ENCODE assay signal across 14 mouse cellular contexts in genomic region chr6:36904911-36905310, GRCm38 (mm10).
"Had no signal": no experiment of that assay in that cellular context is flagged by ENCODE, and none has a peak within 500 bp of the region (broad histone marks: within the 10 kb centered on the region; RNA-seq: fewer than 3 reads in every experiment).

No protein-coding gene starts in this region.

- H3K4me2 ChIP-seq: liver, embryonic 12.5 days; lung, embryonic 14.5 days; midbrain, embryonic 11.5 days; neural tube, embryonic 13.5 days had no signal

- H3K27ac ChIP-seq: limb, embryonic 10.5 days; liver, embryonic 12.5 days had no signal

- H3K4me1 ChIP-seq: liver, embryonic 12.5 days had no signal

- H3K4me3 ChIP-seq: limb, embryonic 10.5 days; liver, embryonic 12.5 days; neural tube, embryonic 13.5 days had no signal

- H3K9ac ChIP-seq: liver, embryonic 12.5 days; lung, embryonic 14.5 days; neural tube, embryonic 13.5 days had no signal

- DNase-seq: kidney, postnatal 10 days; kidney, postnatal 4 days; lung, embryonic 14.5 days; lung, postnatal 10 days; lung, postnatal 4 days; retina, postnatal 1 day; right cerebral cortex, postnatal 4 days; spleen, adult 18-20 months; thymus, postnatal 36 days had no signal

- H3K27me3 ChIP-seq: liver, embryonic 12.5 days; neural tube, embryonic 13.5 days had no signal

- ATAC-seq: liver, embryonic 12.5 days; midbrain, embryonic 16.5 days had no signal

- H3K9me3 ChIP-seq: limb, embryonic 10.5 days; liver, embryonic 12.5 days; neural tube, embryonic 13.5 days had no signal

- H3K36me3 ChIP-seq: limb, embryonic 10.5 days; liver, embryonic 12.5 days; neural tube, embryonic 13.5 days had no signal
